Mouse (Mus musculus): ENCODE data around the gene Pdp2.

The Pdp2 gene

DNA sequence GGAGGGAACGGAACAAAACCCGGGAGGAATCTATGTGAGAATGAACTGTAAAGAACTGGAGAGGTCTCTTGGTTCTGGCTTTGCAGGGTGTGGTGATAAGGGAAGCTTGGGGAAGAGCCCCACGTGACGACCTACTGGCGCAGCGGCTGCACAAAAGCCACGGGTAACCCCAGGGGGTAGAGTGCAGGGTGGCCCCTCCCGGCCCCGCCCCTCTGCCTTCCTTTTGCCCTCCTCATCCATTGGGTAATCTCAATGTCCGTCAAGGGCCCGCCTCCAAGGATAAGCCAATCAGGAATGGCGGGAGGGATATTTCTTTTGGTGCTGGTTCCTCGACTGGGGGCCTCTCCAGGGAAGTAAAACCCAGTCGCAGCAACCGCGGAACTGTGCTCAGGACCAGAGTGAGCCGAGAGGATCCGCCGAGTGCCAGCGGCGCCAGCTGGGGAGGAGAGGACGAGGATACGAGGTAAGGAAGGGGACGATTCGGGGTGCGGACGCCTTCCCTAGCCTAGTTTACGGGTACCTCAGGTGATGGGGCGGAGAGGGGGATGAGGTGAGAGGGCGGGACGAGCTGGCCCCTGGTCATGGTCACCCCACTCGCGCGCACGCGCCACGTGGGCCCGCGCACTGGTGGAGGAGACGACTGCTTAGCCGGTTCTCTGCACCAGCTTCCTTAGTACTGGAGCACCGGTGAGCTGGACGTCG lies at the start of gene Pdp2:
TSS of gene Pdp2 (plus strand) at position 319 of the 702 bp plus-strand sequence.
- in situ Hi-C loops (cut with MboI, MseI) = no loop called here

DNA sequence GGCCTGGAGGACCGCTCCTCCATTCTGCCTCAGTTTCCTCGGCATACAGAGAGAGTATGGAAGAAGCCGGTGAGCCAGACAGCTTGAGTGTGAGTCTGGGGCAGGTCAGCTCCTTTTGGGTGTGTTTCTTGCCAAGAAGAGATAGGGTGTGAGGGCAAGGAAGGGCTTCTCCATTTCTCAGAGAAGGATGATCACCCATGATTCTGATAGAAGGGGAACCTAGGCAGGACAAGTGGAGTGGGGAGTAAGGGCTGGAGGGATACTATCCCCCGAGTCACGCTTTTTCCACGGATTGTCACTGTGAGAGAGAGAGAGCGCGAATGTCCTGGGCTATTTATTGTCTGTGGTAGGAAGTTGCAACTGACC lies 49.8 kb upstream of the Pdp2 start:
- in situ Hi-C loops (cut with MboI, MseI) = no loop called here

DNA sequence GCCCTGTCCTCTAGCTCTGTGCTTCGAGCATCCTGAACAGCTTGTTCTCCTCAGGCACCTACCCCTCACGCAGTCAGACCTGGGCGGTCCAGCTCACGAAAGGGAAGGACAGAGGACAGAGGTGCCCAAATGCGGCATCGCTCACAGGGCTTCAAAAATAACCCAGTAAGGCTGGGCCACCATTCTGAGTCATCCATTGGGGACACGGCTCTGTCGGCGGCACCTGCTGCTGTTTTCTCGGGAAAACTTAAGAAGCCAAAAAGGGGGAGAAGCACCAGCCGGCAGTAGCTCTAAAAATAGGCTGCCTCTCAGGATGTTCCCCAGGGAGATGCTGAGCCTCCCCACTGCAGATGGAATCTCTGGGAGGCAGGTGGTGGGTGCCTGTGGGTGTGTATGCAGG lies 49.1 kb upstream of the Pdp2 start:
- in situ Hi-C loops (cut with MboI, MseI) = no loop called here

DNA sequence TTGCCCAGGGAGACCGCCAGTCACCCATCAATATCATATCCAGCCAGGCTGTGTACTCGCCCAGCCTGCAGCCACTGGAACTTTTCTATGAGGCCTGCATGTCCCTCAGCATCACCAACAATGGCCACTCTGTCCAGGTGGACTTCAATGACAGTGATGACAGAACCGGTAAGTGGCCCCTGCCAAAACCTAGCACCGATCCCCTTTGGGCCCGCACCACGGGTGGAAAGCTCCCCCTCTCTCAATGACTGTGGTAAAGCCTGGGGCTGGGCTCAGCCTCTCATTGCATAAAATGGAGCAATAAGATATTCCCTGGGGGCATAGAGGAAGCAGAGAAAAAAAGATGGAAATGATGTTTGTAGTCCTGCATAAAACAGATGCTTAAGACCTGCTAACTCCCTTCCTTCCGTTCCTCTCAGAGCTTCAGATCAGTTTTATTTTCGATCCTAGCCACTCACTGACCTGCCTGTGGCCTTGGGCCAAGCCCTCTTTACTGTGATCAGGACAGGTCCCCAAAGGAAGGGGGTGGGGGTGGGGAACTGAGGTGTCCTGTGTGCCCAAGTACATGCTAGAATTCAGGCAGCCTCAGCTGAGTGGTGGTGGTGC lies 47.7 kb upstream of the Pdp2 start:
- in situ Hi-C loops (cut with MboI, MseI) = no loop called here

DNA sequence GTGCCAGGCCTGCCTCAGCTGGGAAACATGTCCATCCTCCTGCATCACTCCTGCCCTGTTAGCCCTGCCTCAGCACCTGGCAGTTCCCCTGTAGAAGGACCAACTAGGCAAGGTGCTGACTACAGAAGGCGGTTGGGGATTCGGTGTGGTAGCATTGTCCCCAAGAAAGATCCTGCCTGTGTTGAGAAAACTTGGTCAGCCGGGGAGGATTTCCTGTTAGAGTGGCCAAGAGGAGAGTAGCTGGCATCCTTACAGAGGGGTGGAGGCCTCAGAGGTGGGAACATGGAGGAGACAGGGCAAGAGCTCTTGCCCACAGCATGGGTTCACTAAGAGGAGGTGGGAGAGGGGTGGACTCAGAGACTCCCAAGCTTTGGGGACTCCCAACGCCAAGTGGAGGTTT lies 36.1 kb upstream of the Pdp2 start:
- in situ Hi-C loops (cut with MboI, MseI) = no loop called here

DNA sequence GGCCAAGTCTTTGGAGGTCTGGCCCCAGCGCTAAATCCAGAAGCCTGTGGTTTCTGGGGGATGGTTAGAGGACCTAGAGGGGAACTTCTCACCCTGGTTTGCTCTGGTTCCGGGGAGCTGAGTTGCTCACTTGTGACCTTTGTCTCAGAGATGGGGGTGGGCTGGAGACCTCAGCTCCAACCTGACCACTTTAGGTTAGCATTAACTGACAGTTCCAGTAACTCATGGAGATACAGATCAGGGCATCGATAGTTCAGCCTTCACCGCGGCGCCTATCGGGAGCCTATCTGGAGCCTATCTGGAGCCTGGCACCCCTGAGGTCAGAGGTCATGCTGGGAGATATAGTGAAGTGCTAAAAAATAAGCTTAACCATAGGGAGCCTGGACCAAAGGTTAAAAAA lies 34.0 kb upstream of the Pdp2 start:
- in situ Hi-C loops (cut with MboI, MseI) = no loop called here

DNA sequence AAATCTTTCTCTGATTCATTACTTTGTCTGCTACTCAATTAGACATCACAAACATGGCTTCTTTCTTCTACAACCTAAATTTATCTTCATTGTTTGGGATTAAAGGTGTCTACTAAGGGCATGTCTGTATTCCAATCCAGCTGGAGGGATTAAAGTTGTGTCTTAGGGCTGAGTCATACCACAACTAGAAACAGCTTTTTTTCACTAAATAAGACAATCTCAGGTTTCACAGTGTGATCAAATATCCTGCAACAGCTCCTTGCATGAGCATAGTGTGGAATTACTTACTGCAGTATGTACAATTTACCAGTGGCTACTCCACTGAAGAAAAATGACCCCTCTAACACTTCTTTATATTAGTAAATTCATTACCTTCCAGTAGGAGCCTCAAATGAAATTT lies 30.5 kb upstream of the Pdp2 start:
- in situ Hi-C loops (cut with MboI, MseI) = no loop called here

DNA sequence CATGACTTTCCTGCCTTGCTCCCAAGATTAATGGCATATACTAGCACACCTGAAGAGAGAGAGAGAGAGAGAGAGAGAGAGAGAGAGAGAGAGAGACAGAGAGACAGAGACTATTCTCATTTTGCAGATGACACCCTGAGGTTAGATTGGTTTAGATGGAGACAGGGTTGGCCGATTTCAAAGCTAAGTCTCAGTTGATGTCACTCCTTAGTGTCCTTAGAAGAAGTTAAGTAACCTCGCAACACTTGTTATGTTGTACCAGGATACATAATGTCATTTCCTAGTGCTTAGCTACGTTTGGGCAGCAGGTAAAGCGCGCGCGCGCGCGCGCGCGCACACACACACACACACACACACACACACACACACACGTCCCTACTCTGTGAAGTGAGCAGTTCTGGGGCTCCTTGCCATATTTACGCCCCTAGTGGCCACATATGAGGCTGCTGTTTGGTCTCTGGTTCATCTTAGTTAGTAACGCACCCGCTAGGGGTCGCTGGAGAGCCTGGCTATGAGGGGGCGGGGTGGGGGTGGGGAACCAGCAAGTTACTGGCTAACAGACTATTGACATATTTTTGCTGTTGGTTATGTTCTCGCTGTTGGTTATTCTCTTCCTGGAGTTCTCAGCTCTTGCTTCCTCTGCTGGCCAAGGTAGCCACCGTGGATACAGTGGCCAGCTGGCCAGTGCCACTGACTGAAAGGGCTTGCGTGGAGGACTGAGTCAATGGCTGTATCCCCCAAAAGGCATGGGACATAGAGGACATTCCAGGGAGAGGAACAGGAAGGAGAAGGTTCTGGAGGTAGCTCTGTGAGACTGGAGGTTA lies 26.4 kb upstream of the Pdp2 start:
- in situ Hi-C loops (cut with MboI, MseI) = no loop called here

DNA sequence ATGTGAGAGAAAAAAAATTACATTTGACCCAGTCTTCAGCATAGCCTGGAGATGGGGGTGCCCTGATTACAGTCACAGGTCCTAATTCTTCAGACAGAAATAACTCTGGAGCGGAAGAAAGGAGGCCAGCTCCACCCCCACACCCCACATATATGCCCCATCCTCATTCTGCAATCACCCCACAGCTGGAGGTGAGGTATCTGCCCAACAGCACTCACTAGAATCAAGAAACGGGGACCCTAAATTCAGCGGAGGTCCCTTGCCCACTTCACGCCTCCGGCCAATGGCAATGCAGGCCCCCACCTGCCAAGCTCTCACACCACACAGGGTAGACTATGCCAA lies 25.8 kb upstream of the Pdp2 start:
- in situ Hi-C loops (cut with MboI, MseI) = no loop called here

DNA sequence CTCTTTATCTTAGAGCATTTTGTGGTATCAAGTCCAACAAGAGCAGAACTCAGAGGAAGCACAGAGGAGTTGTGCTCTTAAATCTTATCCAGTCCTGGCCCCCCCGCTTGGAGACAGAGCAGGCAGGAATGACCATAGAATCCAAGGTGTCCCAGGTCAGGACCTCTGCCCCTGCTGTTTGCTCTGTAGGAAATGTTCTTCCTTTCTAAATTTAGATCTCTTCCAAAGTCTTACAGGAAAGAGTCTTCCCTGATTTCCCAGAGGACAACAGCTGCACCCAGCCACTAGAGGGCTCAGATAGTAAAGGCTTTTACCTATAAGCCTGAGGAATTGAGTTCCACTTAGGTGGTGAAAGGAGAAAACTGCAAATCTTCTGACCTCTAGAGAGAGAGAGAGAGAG lies 21.7 kb upstream of the Pdp2 start:
- in situ Hi-C loops (cut with MboI, MseI) = no loop called here

DNA sequence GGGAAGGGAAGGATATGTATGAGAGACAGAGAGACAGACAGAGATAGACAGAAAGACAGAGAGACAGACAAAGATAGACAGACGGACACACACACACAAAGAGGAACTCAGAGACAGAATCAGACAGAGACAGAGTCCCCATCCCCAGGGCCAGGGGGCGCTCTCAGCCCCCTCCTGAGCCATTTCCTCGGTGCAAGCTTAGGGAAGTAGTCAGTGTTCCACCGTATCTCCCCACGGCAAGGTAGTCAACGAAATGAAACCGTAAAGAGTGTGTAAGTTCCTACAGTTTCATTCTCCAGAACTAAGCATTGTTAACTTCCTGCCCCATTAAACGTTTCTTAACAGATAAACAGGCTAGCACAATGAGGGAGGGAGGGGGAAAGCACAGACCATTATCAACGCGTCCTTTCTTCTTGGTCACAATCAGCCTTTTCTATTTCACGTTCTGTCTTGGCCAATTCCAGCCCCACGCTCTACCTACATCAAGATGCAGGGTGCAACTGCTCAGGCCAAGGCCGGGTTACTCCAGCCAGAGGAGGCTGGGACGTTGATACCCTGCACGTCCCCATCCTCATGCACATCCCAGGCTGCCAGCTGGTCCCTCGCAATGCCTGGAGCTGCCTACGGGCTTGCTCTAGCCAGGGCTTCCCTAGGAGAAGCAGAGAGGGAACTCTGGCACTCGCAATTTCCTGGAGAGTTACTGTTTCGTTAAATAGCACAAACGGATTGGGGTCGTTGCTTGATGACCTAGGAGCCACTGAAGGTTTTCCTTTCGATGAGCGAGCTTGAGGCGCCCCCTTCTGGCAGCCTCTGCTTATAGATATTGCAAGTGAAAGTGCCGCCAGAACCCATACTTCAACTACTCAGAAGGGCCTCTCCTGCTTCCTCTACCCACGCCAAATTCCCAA lies 20.6 kb upstream of the Pdp2 start:
- in situ Hi-C loops (cut with MboI, MseI) = loop anchor here in 1 of 2 experiments (10.0 kb wide), 1 partner anchor 226 kb away; no protein-coding TSS in a partner anchor

DNA sequence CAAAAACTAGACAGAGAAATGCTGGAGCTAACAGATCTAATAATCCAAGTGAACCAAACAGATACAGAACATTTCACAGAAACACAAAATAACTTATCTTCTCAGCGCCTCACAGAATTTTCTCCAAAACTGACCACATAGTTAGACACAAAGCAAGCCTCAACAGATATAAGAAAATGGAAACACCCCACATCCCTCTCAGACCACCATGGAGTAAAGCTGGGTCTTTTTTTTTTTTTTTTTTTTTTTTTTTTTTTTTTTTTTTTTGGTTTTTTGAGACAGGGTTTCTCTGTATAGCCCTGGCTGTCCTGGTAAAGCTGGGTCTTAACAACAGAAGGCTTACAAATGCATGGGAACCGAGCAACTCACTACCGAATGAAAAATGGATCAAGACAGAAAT lies 14.4 kb upstream of the Pdp2 start:
- in situ Hi-C loops (cut with MboI, MseI) = loop anchor here in 1 of 2 experiments (10.0 kb wide), 1 partner anchor 232 kb away; no protein-coding TSS in a partner anchor

DNA sequence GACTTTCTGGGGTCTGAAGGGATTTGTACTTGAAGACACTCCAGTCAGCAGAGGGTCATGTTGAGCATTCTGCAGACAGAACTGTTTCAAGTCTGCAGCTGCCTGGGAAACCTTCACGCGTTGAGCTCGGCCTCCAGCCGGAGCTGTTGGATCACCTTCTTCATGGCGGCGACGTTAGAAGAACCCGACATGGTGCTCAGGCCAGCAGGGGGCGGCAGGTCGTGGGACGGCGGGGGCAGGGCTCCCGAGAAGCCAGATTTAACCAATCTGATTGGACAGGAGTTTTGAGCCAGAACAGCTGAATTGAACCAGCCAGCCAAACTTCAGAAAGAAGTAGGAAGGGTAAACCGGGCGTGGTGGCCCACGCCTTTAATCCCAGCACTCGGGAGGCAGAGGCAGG lies 13.6 kb upstream of the Pdp2 start:
- in situ Hi-C loops (cut with MboI, MseI) = loop anchor here in 1 of 2 experiments (10.0 kb wide), 1 partner anchor 233 kb away; no protein-coding TSS in a partner anchor

DNA sequence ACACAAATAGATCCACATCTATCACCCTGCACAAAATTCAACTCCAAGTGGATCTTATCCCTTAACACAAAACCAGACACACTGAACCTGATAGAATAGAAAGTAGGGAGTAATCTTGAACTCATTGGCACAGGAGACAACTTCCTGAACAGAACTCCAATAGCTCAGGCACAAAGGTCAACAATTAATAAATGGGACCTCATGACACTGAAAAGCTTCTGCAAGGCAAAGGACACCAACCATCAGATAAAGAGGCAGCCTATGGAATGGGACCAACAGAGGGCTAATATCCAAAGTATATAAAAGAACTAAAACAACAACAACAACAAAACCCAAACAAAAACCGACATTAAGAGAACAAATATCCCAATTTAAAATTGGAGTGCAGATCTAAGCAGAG lies 6.7 kb upstream of the Pdp2 start:
- in situ Hi-C loops (cut with MboI, MseI) = no loop called here

DNA sequence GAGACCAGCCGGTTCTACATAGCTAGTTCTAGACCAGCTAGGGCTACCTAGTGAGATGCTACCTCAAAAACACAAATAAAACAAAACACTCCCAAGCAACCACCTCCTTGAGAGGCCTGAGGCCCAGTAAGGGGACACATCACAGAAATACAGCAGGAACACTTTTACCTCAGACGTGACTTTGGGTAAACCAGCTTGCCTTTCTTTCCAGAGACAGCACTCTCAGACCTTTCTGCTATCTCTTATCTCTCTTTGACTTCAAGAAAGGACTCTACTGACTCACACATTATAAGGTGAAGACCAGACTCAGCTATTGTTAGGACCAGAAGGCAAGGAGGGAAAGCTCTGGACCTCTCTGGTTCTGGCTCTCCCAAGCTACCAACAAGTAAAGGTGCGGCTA lies 967 bp upstream of the Pdp2 start:
- in situ Hi-C loops (cut with MboI, MseI) = no loop called here

DNA sequence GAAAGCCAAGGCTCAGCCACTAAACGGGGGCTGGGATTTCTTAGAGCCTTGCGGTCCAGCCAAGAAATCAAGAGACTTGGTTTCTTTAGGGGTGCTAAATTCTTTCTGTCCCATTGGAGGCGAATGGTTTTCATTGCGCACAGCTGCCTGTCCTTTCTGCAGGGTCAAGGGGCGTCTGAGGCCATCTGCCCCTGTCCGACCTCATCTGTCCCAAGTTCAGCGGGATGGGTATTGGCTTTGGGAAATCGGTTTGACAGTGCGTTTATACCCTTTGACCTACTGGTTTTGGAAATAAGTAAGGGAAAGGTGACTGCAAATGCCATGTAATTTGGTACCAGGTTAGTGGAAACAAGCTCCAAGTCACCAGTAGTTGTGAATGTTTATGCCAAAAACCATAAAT lies 605 bp downstream of the Pdp2 start:
- in situ Hi-C loops (cut with MboI, MseI) = no loop called here

DNA sequence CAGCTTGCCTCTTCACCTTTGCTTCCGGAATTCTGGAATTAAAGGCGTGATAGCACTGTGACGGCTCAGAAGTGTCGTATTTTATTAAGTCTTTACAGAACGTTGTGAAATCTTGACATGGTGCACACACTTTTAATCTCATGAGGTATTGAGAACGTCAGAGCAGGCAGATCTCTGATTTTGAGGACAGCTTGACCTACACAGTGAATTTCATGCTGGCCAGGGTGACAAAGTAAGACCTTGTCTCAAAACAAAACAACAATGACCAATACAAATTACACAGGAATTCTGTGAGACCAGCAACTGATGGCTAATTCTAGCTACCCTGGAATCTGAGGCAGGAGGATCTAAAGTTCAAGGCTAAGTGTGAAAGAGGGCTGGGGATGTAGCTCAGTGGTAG lies 1.3 kb downstream of the Pdp2 start:
- in situ Hi-C loops (cut with MboI, MseI) = no loop called here

DNA sequence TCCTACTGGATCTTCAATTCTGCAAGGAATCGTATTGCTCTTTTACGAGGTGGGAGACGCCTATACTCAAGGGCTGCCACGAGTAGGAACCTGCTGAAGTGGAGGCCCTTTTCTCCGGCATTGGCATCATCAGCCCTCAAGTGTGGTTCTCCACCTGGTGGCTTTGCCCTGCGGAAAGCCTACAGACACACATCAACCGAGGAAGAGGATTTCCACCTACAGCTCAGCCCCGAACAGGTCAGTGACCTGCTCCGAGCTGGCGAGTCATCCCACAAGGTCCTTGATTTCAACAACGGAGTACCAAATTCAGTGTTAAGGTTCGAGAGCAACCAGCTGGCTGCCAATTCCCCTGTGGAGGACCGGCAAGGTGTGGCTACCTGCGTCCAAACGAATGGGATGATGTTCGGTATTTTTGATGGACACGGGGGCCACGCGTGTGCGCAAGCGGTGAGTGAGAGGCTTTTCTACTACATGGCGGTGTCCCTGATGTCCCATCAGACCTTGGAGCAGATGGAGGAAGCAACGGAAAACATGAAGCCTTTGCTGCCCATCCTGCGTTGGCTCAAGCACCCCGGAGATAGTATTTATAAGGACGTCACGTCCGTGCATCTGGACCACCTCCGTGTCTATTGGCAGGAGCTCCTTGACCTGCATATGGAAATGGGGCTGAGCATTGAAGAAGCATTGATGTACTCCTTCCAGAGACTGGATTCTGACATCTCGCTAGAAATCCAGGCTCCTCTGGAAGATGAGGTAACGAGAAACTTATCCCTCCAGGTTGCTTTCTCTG lies 2.5 kb downstream of the Pdp2 start:
- in situ Hi-C loops (cut with MboI, MseI) = no loop called here

DNA sequence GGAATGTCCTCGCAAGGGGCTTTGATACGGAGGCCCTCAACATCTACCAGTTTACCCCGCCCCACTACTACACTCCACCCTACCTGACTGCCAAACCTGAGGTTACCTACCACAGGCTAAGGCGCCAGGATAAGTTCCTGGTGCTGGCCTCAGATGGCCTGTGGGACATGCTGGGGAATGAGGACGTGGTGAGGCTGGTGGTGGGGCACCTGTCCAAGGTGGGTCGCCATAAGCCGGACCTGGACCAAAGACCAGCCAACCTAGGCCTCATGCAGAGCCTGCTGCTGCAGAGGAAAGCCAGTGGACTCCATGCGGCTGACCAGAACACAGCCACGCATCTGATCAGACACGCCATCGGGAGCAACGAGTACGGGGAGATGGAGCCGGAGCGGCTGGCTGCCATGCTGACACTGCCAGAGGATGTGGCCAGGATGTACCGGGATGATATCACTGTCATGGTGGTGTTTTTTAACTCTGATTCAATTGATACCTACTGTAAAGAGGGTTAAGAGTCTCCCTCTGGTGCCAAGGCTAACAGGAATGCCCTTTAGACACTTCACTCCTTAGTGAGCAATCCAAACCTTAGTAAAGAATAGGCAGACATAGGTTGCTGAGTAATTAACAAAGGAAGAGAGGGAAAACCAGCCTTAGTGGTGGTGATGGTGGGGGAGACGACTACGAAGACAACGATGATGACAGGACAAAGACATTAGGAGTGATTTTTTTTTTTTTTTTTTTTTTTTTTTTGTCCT lies 3.5 kb downstream of the Pdp2 start:
- in situ Hi-C loops (cut with MboI, MseI) = no loop called here

All from T-helper 17 cell (primary cell).